Mouse (Mus musculus) kidney, adult 2 months (tissue): ENCODE measurements around the gene Psmd13.

ENCODE experiments used
- CTCF ChIP-seq: fragments of 200-500 bp; conservative IDR thresholded peaks from 2 replicates; pipeline ENCODE4 v1.5.1; 2011; ENCODE audit warnings: low read depth, mild to moderate bottlenecking, control low read depth, low read length, moderate library complexity, mixed read lengths; ENCODE audit not compliant: insufficient read depth, insufficient read length
- POLR2A ChIP-seq: fragments of 200-500 bp; IDR thresholded peaks from one replicate; pipeline ENCODE4 v1.6.1; 2011; ENCODE audit warnings: low read depth, low read length, control low read depth

GRCm38 (mm10) chr7:140864761-140865160 lies 17.0 kb upstream of the Psmd13 start:
- TF ChIP-seq CTCF (no peak), POLR2A (no peak)
